In genomic region chr3:25143111-25143510, GRCm38 (mm10) we compare ENCODE assay signal across 9 mouse cellular contexts. TPM values are rescaled to one million over a fixed set of nuclear protein-coding genes. Genes with fewer than 3 reads are reported as not detected.
DNase-seq lines count a peak whose midpoint lies in the region; ATAC-seq lines count a peak whose summit lies in the region.
"Had no signal": no experiment of that assay in that cellular context is flagged by ENCODE, and none has a peak within 500 bp of the region (broad histone marks: within the 10 kb centered on the region; RNA-seq: fewer than 3 reads in every experiment).

No protein-coding gene starts in this region.

- 0 out of 2 replicates have a peak, but pooled peaks cover 4% of the 10 kb centered on the region for H3K4me1 ChIP-seq in neural tube, embryonic 11.5 days (ENCODE audit: control insufficient read depth, insufficient read depth, low read length)
- no peaks in the 10 kb centered on the region for H3K4me1 ChIP-seq in liver, embryonic 12.5 days

- peak overlapping the region; percentile 35 for H3K4me2 ChIP-seq in neural tube, embryonic 11.5 days (ENCODE audit: low read depth)
- peak overlapping the region; percentile 67 for H3K4me2 ChIP-seq in liver, embryonic 12.5 days

- peak; percentile 56 for ATAC-seq in frontal cortex, adult (ENCODE audit: low TSS enrichment)
- no peak for ATAC-seq in neural tube, embryonic 11.5 days (ENCODE audit: insufficient read depth, low FRiP score, low TSS enrichment)
- no peak for ATAC-seq in liver, embryonic 12.5 days

- peak overlapping the region; percentile 57 for H3K4me3 ChIP-seq in neural tube, embryonic 11.5 days (ENCODE audit: low read depth, low read length)
- peak overlapping the region; percentile 49; the same call in 1 of the 2 replicates for H3K4me3 ChIP-seq in liver, embryonic 12.5 days

- H3K9me3 ChIP-seq in neural tube, embryonic 11.5 days (ENCODE audit: control insufficient read depth, low read length): no peaks in the 10 kb centered on the region
- no peaks in the 10 kb centered on the region for H3K9me3 ChIP-seq in liver, embryonic 12.5 days (replicated peaks)

- WGBS in neural tube, embryonic 11.5 days: 57% methylated on average over 6 of the region's 6 CpGs
- 36% methylated on average over 6 of the region's 6 CpGs for WGBS in liver, embryonic 12.5 days (ENCODE audit: insufficient replicate concordance)

- DNase-seq in frontal cortex, postnatal 10 days (ENCODE audit: low spot score in 2 of 2): no peak
- DNase-seq in neural tube, embryonic 11.5 days (ENCODE audit: low spot score): no peak
- DNase-seq in neural tube, embryonic 10.5 days (ENCODE audit: extremely low spot score, low spot score): no peak
- no peak for DNase-seq in spleen, postnatal 10 days (ENCODE audit: low spot score in 2 of 2)
- no peak for DNase-seq in cerebellum, adult 8-10 months
- no peak for DNase-seq in adrenal gland, postnatal 36 days

- no peaks in the 10 kb centered on the region for H3K27me3 ChIP-seq in neural tube, embryonic 11.5 days (ENCODE audit: control insufficient read depth, insufficient read depth, low read length)
- H3K27me3 ChIP-seq in liver, embryonic 12.5 days (replicated peaks): peaks cover 35% of the 10 kb centered on the region

- no peak overlapping the region for H3K27ac ChIP-seq in neural tube, embryonic 11.5 days (ENCODE audit: low read depth, low read length)
- no peak overlapping the region for H3K27ac ChIP-seq in liver, embryonic 12.5 days

- no peaks in the 10 kb centered on the region for H3K36me3 ChIP-seq in neural tube, embryonic 11.5 days (ENCODE audit: control insufficient read depth, insufficient read depth, low read length)
- no peaks in the 10 kb centered on the region for H3K36me3 ChIP-seq in liver, embryonic 12.5 days

- peak overlapping the region; percentile 80 for H3K9ac ChIP-seq in neural tube, embryonic 11.5 days (ENCODE audit: low read length)
- H3K9ac ChIP-seq in liver, embryonic 12.5 days: no peak overlapping the region

RNA-seq across cellular contexts. Expression of gene Naaladl2, which starts 0.9 kb away (rescaled TPM):
- 0.48 and 1.0 TPM in 2 replicates for polyA plus RNA-seq in neural tube, embryonic 11.5 days (2014; fragmentation: Nextera tagmentation; extraction: Ambion mirVana)
- polyA plus RNA-seq in liver, embryonic 12.5 days (2016; fragmentation: Nextera tagmentation; extraction: Ambion mirVana): 0.25 TPM in 2 replicates
- total RNA-seq in adrenal gland, postnatal 36 days (2021): 1 to 10 TPM; 2.3 to 3.0 TPM
- polyA plus RNA-seq: spleen, adult 2 months had no signal
